Mouse (Mus musculus) forebrain, embryonic 11.5 days (tissue): ENCODE measurements at regions not wholly inside any gene's neighbourhood (a gene's known extent, or its start where the extent isn't known, plus 50 kb on each side); places are given as distances from the start of the nearest gene placed in this dataset.

Experiments
- ATAC-seq: fragments of 200-750 bp; cut with Nextera tagmentation; replicated peaks from 2 replicates; pipeline ENCODE4 v1.8.0; 2017; ENCODE audit warnings: moderate TSS enrichment; ENCODE audit not compliant: low FRiP score
- DNase-seq: peaks from one replicate; pipeline ENCODE4 v3.0.0-alpha.2; 2017; ENCODE audit warnings: low spot score
- H3K27ac ChIP-seq: fragments of 300-500 bp; sonication (generic); 2 replicates; pipeline ENCODE4 v1.5.1; 2014; ENCODE audit warnings: low read depth, low read length
- H3K27me3 ChIP-seq: fragments of 300-500 bp; sonication (generic); 2 replicates; pipeline ENCODE4 v1.6.1; 2014; ENCODE audit warnings: mild to moderate bottlenecking, low read length, mixed read lengths; ENCODE audit not compliant: control insufficient read depth, insufficient read depth
- H3K36me3 ChIP-seq: fragments of 300-500 bp; sonication (generic); 2 replicates; pipeline ENCODE4 v1.6.1; 2014; ENCODE audit warnings: mild to moderate bottlenecking, low read length, moderate library complexity, mixed read lengths; ENCODE audit not compliant: control insufficient read depth, insufficient read depth
- H3K4me1 ChIP-seq: fragments of 300-500 bp; sonication (generic); replicated peaks from 2 replicates; pipeline ENCODE4 v1.6.1; 2014; ENCODE audit warnings: low read length, mixed read lengths; ENCODE audit not compliant: control insufficient read depth, insufficient read depth
- H3K4me2 ChIP-seq: fragments of 300-500 bp; sonication (generic); 2 replicates; pipeline ENCODE4 v1.6.1; 2014; ENCODE audit warnings: low read depth, mild to moderate bottlenecking, low read length, moderate library complexity, mixed read lengths; ENCODE audit not compliant: severe bottlenecking
- H3K4me3 ChIP-seq: fragments of 300-500 bp; sonication (generic); 2 replicates; pipeline ENCODE4 v1.5.1; 2014; ENCODE audit warnings: low read depth, low read length
- H3K9ac ChIP-seq: fragments of 300-500 bp; sonication (generic); 2 replicates; pipeline ENCODE4 v1.6.1; 2014; ENCODE audit warnings: low read length
- H3K9me3 ChIP-seq: fragments of 300-500 bp; sonication (generic); 2 replicates; pipeline ENCODE4 v1.6.1; 2016; ENCODE audit warnings: low read length, mixed read lengths; ENCODE audit not compliant: control insufficient read depth
- WGBS: fragments of 180-500 bp; shearing (Covaris S2); extraction: QIAGEN DNeasy Blood & Tissue Kit; methylation state at CpG from one replicate; pipeline ENCODE4 v1.1.7; 2014; 5-methylcytosine and 5-hydroxymethylcytosine counted together

GRCm38 (mm10) chr3:131056893-131057660 lies 53.2 kb upstream of the Lef1 start:
- 83% methylated on average over 5 of the region's 5 CpGs for WGBS
- DNase-seq (no peak), ATAC-seq (no peak)
- Histone ChIP-seq H3K4me3 (no peak overlapping the region), H3K4me1 (no peaks in the 10 kb centered on the region), H3K36me3 (no peaks in the 10 kb centered on the region), H3K27ac (no peak overlapping the region), H3K9me3 (no peaks in the 10 kb centered on the region), H3K27me3 (no peaks in the 10 kb centered on the region), H3K9ac (no peak overlapping the region), H3K4me2 (no peak overlapping the region)

- no peak for ATAC-seq
- no peak overlapping the region for H3K9ac ChIP-seq
- H3K27me3 ChIP-seq: no peaks in the 10 kb centered on the region
- 72% methylated on average over 13 of the region's 13 CpGs for WGBS
- no peak overlapping the region for H3K27ac ChIP-seq
- no peak overlapping the region for H3K4me2 ChIP-seq
- no peaks in the 10 kb centered on the region for H3K4me1 ChIP-seq
- no peaks in the 10 kb centered on the region for H3K9me3 ChIP-seq
- DNase-seq: no peak
- no peak overlapping the region for H3K4me3 ChIP-seq
- no peaks in the 10 kb centered on the region for H3K36me3 ChIP-seq
Measured at GRCm38 (mm10) chr3:131054241-131054972, 55.9 kb upstream of the Lef1 start.

- DNase-seq (no peak), ATAC-seq (no peak)
- H3K9ac ChIP-seq: no peak overlapping the region
- no peaks in the 10 kb centered on the region for H3K36me3 ChIP-seq
- no peak overlapping the region for H3K4me3 ChIP-seq
- no peak overlapping the region for H3K27ac ChIP-seq
- no peak overlapping the region for H3K4me2 ChIP-seq
- no peaks in the 10 kb centered on the region for H3K4me1 ChIP-seq
- H3K9me3 ChIP-seq: no peaks in the 10 kb centered on the region
- no peaks in the 10 kb centered on the region for H3K27me3 ChIP-seq
- 82% methylated on average over 3 of the region's 3 CpGs for WGBS
Measured at GRCm38 (mm10) chr3:131047716-131048115, 62.6 kb upstream of the Lef1 start.

GRCm38 (mm10) chr3:131046412-131046811 lies 63.9 kb upstream of the Lef1 start:
- WGBS: 86% methylated on average over 5 of the region's 5 CpGs

GRCm38 (mm10) chr3:131040214-131040825 lies 70.0 kb upstream of the Lef1 start:
- H3K9me3 ChIP-seq: no peaks in the 10 kb centered on the region
- no peak overlapping the region for H3K4me3 ChIP-seq
- no peak overlapping the region for H3K27ac ChIP-seq
- 71% methylated on average over 4 of the region's 4 CpGs for WGBS
- H3K27me3 ChIP-seq: no peaks in the 10 kb centered on the region
- ATAC-seq (no peak), DNase-seq (no peak)
- H3K9ac ChIP-seq: no peak overlapping the region
- no peaks in the 10 kb centered on the region for H3K36me3 ChIP-seq
- no peaks in the 10 kb centered on the region for H3K4me1 ChIP-seq
- H3K4me2 ChIP-seq: no peak overlapping the region

More at GRCm38 (mm10) chr3:131046412-131046811, 63.9 kb upstream of the Lef1 start:
- Histone ChIP-seq H3K4me1 (no peaks in the 10 kb centered on the region), H3K27ac (no peak overlapping the region), H3K36me3 (no peaks in the 10 kb centered on the region), H3K9ac (no peak overlapping the region), H3K4me3 (no peak overlapping the region), H3K4me2 (no peak overlapping the region), H3K9me3 (no peaks in the 10 kb centered on the region), H3K27me3 (no peaks in the 10 kb centered on the region)
- DNase-seq (no peak), ATAC-seq (no peak)

- Histone ChIP-seq H3K4me3 (no peak overlapping the region), H3K4me2 (no peak overlapping the region), H3K9ac (no peak overlapping the region), H3K9me3 (no peaks in the 10 kb centered on the region), H3K27ac (no peak overlapping the region), H3K36me3 (no peaks in the 10 kb centered on the region), H3K4me1 (no peaks in the 10 kb centered on the region), H3K27me3 (no peaks in the 10 kb centered on the region)
- 89% methylated on average over 5 of the region's 5 CpGs for WGBS
- no peak for DNase-seq
- no peak for ATAC-seq
Measured at GRCm38 (mm10) chr3:131037095-131037494, 73.2 kb upstream of the Lef1 start.

GRCm38 (mm10) chr3:131034774-131035173 lies 75.5 kb upstream of the Lef1 start:
- H3K9me3 ChIP-seq: no peaks in the 10 kb centered on the region
- ATAC-seq: no peak
- no peak for DNase-seq
- no peaks in the 10 kb centered on the region for H3K4me1 ChIP-seq
- H3K36me3 ChIP-seq: no peaks in the 10 kb centered on the region
- WGBS: 78% methylated on average over 5 of the region's 5 CpGs
- no peak overlapping the region for H3K27ac ChIP-seq
- H3K9ac ChIP-seq: no peak overlapping the region
- H3K4me2 ChIP-seq: no peak overlapping the region
- no peaks in the 10 kb centered on the region for H3K27me3 ChIP-seq
- no peak overlapping the region for H3K4me3 ChIP-seq

- Histone ChIP-seq H3K27ac (no peak overlapping the region), H3K9me3 (no peaks in the 10 kb centered on the region), H3K27me3 (no peaks in the 10 kb centered on the region), H3K36me3 (no peaks in the 10 kb centered on the region), H3K4me2 (no peak overlapping the region), H3K4me3 (no peak overlapping the region), H3K9ac (no peak overlapping the region), H3K4me1 (no peaks in the 10 kb centered on the region)
- ATAC-seq: no peak
- WGBS: 88% methylated on average over 7 of the region's 7 CpGs
- no peak for DNase-seq
Measured at GRCm38 (mm10) chr3:131026336-131026735, 83.9 kb upstream of the Lef1 start.
